Mouse (Mus musculus): ENCODE results near the gene Cpsf3.

DNA sequence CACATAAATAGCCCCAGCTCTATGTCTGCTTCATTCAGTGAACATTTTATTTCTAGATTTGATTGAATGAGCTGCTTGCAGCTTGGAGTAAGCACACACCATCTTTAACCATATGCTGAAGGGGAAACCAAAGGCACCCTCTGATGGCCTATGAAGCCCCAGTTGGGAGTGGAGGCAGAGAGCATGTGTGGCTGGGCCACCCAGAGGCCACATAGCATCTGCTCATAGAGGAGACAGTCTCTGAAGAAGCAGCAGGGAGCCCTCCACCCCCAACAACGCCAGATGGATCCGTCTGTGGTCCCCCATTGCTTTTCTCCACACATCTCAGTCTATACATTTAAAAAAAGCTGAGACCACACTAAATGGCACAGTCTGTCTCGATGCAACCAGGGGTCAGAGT, 43.2 kb upstream of the Cpsf3 start:
- TF ChIP-seq CTCF (IDR thresholded peaks at IDR 0.05; ENCODE audit: control insufficient read depth, insufficient read depth, insufficient read length) (no peak), MAX (IDR thresholded peaks at IDR 0.05) (no peak), USF1 (IDR thresholded peaks at IDR 0.05; ENCODE audit: low read depth) (no peak)
